Mouse (Mus musculus) liver, postnatal 0 days (tissue): ENCODE measurements around the gene Hmgn2.

Source experiments
- CTCF ChIP-seq: sonication (generic); IDR thresholded peaks from 2 replicates; pipeline ENCODE4 v1.5.1; 2016; ENCODE audit warnings: antibody characterized with exemption, low read depth
- EP300 ChIP-seq: IDR thresholded peaks from 2 replicates; pipeline ENCODE4 v1.6.1; 2016; ENCODE audit warnings: antibody characterized with exemption, low read depth, mild to moderate bottlenecking

DNA sequence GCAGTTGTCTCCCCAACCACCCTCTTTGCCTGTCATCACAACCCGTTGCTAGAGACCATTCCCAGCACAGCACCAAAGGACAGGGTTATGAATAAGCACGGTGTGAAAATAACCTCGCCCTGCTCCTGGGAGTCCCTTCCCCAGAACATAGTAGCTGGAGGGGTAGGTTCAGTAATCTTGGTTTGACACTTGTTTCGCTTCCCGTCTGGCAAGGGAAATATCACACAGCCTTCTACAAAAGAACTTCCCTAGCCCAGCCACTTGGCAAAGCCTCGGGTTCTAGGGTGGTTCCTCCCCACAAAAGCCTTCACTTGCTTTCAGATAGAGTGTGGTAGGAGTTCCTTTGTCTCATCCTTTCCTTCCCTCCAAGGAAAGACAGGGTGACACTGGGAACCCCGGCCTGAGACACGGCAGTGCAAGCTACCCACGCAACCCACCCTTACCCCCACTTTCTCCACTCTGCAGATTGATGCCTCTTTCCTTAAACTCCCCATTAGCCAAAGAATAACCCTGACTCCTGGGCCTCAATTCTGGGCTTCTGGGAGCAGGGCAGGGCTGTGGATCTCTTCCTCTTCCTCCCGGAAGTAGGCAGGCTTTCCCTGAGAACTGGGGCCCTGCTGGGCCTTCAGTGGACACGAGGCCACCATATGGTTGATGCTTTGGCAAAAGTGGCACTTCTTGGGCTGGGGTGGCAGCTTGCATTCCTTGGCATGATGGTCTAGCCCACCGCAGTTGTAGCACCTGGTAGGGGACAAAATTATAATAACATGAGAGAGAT lies 37.3 kb upstream of the Hmgn2 start:
- no peak for TF ChIP-seq CTCF
- TF ChIP-seq EP300 = no peak
